Mouse (Mus musculus) cortical plate, adult 2 months (tissue): ENCODE results near the gene Herc3.

ENCODE experiments used
- CTCF ChIP-seq: fragments of 200-500 bp; IDR thresholded peaks from 2 replicates; pipeline ENCODE4 v1.5.1; 2011; ENCODE audit warnings: mild to moderate bottlenecking, control low read depth, low read length; ENCODE audit not compliant: insufficient read depth; ENCODE audit errors: extremely low read depth
- POLR2A ChIP-seq: fragments of 200-500 bp; IDR thresholded peaks from 2 replicates; pipeline ENCODE4 v1.6.1; 2011; ENCODE audit warnings: mild to moderate bottlenecking, low read length, control low read depth; ENCODE audit not compliant: insufficient read depth; ENCODE audit errors: extremely low read depth

DNA sequence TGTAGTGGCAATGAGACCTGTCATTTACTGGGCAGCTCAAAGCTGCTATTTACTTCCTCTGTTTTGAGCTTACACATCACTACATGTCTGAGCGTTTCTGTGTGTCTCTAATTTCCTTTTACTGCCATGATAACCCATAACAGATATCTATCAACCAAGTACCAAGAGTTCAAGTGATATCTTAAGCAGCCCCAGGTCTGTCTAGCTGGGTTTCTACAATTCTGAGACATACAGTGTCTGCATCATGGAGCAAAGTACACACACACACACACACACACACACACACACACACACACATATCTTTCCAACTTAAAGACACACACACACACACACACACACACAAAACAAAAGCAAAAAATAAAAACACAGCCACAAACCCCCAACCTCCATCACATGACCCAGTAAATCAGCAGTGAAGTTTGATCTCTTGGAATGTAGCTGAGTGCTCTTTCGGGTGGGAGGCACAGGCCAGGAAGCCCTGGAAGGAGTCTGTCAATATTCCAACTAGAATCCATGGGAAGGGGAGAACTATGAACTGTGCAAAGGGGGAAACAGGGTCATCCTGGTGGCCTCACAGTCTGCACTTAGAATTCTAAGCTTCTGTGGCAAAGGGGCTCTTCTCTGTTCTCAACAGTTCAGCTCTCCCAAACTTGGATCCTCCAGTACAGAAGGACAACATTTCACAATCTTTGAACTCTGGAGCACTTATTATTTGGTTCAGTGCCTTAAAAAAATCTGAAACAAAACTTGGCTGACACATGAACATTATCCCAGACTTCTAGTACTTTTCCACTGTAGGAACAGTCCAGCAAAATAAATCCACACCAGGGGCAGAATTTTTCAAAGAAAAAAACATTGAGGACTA is 120.1 kb downstream of the Herc3 start:
- TF ChIP-seq CTCF (no peak), POLR2A (no peak)
